Mouse (Mus musculus) c-Kit-negative CD71-positive TER-119-positive erythroid progenitor cells, embryonic 14.5 days (primary cell): ENCODE measurements at regions not wholly inside any gene's neighbourhood (a gene's known extent, or its start where the extent isn't known, plus 50 kb on each side); places are given as distances from the start of the nearest gene placed in this dataset.
"Not testable (repeated sequence)": the region's sequence is repeated elsewhere in the genome, so short reads cannot be mapped to it uniquely, and the experiment has no call there.

Experiments
- DNase-seq: peaks from one replicate; pipeline ENCODE4 v3.0.0-alpha.2; 2013; ENCODE audit warnings: low read depth, low spot score

GRCm38 (mm10) chr10:14333344-14333743 is 212.1 kb downstream of the Adgrg6 start:
- DNase-seq: no peak

GRCm38 (mm10) chr10:14332688-14333117 is 212.8 kb downstream of the Adgrg6 start:
- DNase-seq: no peak

GRCm38 (mm10) chr10:14328846-14329245 is 216.6 kb downstream of the Adgrg6 start:
- DNase-seq: no peak

GRCm38 (mm10) chr10:14326229-14326628 is 219.2 kb downstream of the Adgrg6 start:
- no peak for DNase-seq

GRCm38 (mm10) chr10:14321503-14321902 is 224.0 kb downstream of the Adgrg6 start:
- DNase-seq: peak; percentile 5

GRCm38 (mm10) chr10:14315232-14315631 is 230.2 kb downstream of the Adgrg6 start:
- no peak for DNase-seq

GRCm38 (mm10) chr10:14314607-14315006 is 230.9 kb downstream of the Adgrg6 start:
- DNase-seq: no peak

- DNase-seq: no peak
Measured at GRCm38 (mm10) chr10:14314004-14314581, 231.4 kb downstream of the Adgrg6 start.

GRCm38 (mm10) chr10:14312959-14313358 is 232.5 kb downstream of the Adgrg6 start:
- no peak for DNase-seq

- DNase-seq: no peak
Measured at GRCm38 (mm10) chr10:14311962-14312361, 233.5 kb downstream of the Adgrg6 start.

- DNase-seq: no peak
Measured at GRCm38 (mm10) chr10:14306811-14307210, 238.6 kb downstream of the Adgrg6 start.

GRCm38 (mm10) chr10:14303476-14303875 is 242.0 kb downstream of the Adgrg6 start:
- no peak for DNase-seq

GRCm38 (mm10) chr10:14296147-14296546 is 249.3 kb downstream of the Adgrg6 start:
- DNase-seq: no peak

GRCm38 (mm10) chr10:14292701-14293100 is 252.8 kb downstream of the Adgrg6 start:
- DNase-seq: not testable (repeated sequence)

- no peak for DNase-seq
Measured at GRCm38 (mm10) chr10:14287551-14287950, 257.9 kb downstream of the Adgrg6 start.

- DNase-seq: no peak
Measured at GRCm38 (mm10) chr10:14276631-14277030, 268.8 kb downstream of the Adgrg6 start.

GRCm38 (mm10) chr10:14275477-14275876 is 270.0 kb downstream of the Adgrg6 start:
- no peak for DNase-seq

GRCm38 (mm10) chr10:14270008-14270407 is 275.5 kb downstream of the Adgrg6 start:
- DNase-seq: no peak

GRCm38 (mm10) chr10:14267641-14268040 is 277.8 kb downstream of the Adgrg6 start:
- DNase-seq: no peak

GRCm38 (mm10) chr10:14239670-14240069 is 273.8 kb downstream of the Hivep2 start:
- DNase-seq: no peak

- no peak for DNase-seq
Measured at GRCm38 (mm10) chr10:14234896-14235604, 269.2 kb downstream of the Hivep2 start.

- no peak for DNase-seq
Measured at GRCm38 (mm10) chr10:14234005-14234602, 268.2 kb downstream of the Hivep2 start.

- DNase-seq: no peak
Measured at GRCm38 (mm10) chr10:14233335-14233734, 267.5 kb downstream of the Hivep2 start.
